Mouse (Mus musculus) megakaryocyte, adult 5-6 weeks (primary cell): ENCODE measurements at regions not wholly inside any gene's neighbourhood (a gene's known extent, or its start where the extent isn't known, plus 50 kb on each side); places are given as distances from the start of the nearest gene placed in this dataset.
A peak's percentile ranks its signal among the peaks of the same experiment; 100 is the strongest.

Experiments used
- ATAC-seq: 2 replicates; pipeline ENCODE4 v1.8.0; 2016; ENCODE audit warnings: mild to moderate bottlenecking, inconsistent platforms; ENCODE audit not compliant: poor library complexity, severe bottlenecking

- ATAC-seq, result no peak
Observed at GRCm38 (mm10) chr7:114912109-114912508, 168.6 kb downstream of the Insc start.

- peak; percentile 74 for ATAC-seq
Observed at GRCm38 (mm10) chr7:114922155-114922554, 178.7 kb downstream of the Insc start.

DNA sequence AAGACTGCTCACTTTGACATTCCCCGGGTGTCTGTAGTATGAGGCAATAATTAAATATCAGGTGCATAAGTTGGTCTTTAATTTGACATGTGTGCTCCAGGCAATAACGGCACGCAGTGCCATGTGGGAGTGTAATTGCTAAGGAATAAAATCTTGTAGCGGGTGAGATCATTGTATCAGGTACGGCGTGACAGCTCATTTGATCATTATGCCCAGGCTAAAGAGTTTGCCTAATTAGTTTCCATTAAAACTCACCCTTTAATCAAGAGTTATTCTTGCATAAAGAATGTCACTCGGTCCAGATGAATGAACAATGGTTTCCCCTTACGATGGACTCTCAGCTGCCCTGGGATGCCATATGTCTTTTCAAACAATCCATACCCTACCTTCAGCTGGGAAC, 190.4 kb downstream of the Insc start:
- ATAC-seq, result no peak

DNA sequence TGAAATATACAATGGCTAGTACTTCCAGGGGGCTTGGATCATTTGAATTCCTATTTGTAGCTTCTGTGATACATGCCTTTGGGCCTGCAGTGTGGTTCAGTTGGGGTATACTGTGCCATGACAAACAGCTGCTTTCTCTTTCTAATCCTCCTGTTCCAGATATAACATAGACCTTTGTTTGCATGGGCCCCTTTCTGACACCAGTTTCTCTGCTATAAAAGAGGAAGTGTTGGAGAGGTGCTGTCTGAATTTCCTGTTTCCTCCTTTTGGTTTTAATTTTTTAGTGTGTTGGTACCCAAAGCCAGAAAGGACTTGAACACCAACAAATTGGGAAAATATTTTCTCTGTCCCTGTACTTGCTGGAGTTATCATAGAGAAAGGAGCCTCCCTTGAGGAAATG, 207.3 kb downstream of the Insc start:
- peak; percentile 86 for ATAC-seq

- ATAC-seq, result no peak
Observed at GRCm38 (mm10) chr7:114963206-114963605, 219.7 kb downstream of the Insc start.

- no peak for ATAC-seq
Observed at GRCm38 (mm10) chr7:114965923-114966322, 222.4 kb downstream of the Insc start.

DNA sequence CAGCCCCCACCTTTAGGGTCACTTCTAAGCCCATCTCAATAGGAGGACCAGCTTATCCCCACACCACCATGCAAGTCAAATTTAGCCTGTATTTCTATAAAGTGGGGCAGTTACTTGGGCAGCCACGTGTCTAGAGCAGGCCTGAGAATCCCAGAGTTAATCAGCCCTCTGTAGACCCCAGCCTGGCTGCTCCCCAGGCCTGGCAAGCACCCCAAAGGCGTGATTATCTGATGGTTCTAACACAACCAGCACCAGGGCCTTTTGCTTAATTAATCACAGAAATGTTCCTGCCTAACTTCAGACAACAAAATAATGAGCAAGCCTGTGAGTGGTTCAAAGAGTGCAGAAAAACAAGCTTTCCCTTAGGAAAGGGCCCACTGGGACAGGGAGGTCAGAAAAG, 243.0 kb downstream of the Insc start:
- ATAC-seq, result no peak

GRCm38 (mm10) chr7:114991255-114991654, 247.8 kb downstream of the Insc start:
- ATAC-seq, result no peak

DNA sequence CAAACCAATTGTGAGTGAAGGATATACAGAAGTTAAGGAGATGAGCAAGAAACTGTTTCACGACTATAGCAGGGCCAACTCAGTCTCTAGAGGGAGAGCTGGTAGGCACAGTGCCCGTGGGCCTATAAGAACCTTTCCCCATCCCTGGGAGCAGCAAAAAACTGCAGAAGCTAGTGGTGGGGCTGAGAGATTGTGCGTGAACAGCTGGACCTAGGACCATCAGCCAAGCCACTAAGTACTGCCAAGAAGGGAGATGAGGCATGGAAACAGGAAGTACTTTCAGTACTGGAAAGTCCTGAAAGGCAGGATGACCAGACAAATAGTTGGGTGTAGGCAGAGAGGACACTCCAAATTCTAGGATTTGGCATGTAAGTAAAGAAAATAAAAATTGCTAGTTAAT, 248.9 kb downstream of the Insc start:
- no peak for ATAC-seq

- ATAC-seq, result peak; percentile 57
Observed at GRCm38 (mm10) chr7:115000796-115001524, 257.5 kb downstream of the Insc start.

- no peak for ATAC-seq
Observed at GRCm38 (mm10) chr7:115014253-115014998, 270.9 kb downstream of the Insc start.

DNA sequence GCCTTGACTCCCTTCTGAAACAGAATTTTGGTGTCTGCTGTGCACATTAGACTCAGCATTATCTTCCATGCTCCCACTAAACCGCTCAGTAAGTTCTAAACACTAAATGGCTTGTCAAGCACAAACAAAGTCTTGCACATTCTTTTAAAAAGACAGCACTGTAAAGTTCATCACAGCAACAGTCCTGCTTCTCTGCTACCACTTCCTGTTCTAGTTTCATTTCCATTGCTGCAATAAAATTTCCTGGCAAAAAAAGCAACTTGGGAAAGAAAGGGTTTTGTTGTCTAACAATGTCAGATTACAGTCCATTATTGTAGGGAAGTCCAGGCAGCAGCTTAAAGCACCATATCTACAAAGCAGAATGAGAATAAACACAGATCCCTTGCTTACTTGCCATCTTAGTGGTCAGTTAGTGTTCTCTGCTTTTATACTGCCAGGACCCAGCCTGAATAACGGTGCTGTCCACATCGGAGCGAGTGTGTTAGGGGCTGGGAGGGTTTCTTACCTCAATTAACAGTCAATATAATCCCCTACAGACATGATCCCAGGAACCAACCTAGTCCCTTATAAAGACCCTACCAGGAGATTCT, 276.0 kb downstream of the Insc start:
- peak; percentile 48 for ATAC-seq

- ATAC-seq, result peak; percentile 61
Observed at GRCm38 (mm10) chr7:115020023-115020422, 276.5 kb downstream of the Insc start.

- ATAC-seq, result no peak
Observed at GRCm38 (mm10) chr7:115025803-115026202, 282.3 kb downstream of the Insc start.

DNA sequence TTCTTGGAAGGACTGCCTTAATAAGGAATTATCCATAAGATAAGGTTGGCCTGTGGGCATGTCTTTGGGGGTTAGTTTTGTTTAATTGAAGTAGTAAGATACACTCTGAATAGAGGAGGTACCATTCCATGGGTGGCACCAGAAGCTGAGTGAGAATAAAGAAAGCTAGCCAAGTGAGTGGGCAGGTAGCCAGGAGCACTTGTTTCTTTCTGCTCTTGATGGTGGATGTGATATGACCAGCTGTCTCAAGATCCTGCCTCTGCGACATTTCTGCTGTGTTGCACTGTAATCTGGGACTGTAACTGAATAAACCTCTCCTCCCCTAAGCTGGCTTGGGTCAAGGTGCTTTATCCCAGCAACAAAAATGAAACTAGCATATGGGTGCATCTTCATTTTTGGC, 284.2 kb downstream of the Insc start:
- no peak for ATAC-seq

DNA sequence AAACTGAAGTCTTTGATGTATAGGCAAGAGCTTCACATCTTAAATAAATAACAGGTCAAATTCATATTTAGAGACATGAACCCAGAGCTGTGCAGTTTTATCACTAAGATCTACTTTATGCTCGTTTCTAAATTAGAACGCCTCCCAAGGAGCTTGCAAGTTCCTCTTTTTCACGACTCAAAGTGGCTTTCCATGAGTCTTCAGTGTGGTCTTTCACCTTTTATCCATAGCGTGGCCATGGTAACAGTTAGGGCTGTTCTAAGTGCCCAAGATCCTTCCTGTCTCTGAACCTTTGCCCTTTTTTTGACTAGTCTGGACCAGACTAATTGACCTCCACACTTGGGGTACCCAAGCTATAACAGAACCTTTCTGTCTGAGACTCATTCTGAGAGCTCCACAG, 290.5 kb downstream of the Insc start:
- no peak for ATAC-seq

DNA sequence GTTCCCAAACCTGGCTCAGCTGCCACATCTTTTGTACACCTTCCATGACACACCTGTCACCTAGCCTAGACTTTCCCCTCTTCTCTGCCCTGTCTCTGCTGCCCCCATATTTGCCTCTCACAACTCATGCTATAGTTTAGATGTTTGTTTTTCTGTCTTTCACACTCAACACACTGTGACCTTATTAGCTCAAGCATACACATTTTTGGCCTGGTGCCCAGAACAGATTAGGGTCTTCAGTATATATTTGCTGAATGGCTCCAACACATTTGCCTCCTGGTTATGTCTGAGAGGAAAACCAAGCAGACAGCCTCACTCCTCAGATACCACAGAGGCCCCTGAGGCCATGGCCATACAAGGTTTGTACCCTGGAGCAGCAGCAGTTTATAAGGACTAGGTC, 312.0 kb downstream of the Insc start:
- ATAC-seq, result no peak

- ATAC-seq, result no peak
Observed at GRCm38 (mm10) chr7:115056992-115057645, 313.6 kb downstream of the Insc start.

DNA sequence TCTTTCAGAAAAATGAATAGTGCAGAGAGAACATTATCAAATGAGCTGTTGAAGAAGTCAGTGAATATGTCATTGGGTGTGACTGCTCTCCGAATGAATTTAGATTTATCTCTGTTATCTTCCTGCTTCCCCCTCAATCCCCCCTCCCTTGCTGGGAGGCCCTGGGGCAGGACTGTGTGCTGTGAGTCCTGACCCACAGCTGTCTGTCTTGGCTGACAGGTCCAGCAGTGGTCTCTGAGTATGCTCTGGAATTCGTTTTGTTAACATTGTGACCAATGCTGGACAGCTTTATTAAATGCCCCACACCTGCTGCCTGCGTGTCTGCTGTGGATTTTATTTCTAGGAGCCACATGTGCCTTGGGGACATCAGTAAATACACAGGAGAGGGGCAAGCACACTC, 314.2 kb downstream of the Insc start:
- ATAC-seq, result no peak

- ATAC-seq, result no peak
Observed at GRCm38 (mm10) chr7:115060171-115060570, 316.7 kb downstream of the Insc start.

GRCm38 (mm10) chr7:115062817-115063216, 319.3 kb downstream of the Insc start:
- ATAC-seq, result peak; percentile 54

DNA sequence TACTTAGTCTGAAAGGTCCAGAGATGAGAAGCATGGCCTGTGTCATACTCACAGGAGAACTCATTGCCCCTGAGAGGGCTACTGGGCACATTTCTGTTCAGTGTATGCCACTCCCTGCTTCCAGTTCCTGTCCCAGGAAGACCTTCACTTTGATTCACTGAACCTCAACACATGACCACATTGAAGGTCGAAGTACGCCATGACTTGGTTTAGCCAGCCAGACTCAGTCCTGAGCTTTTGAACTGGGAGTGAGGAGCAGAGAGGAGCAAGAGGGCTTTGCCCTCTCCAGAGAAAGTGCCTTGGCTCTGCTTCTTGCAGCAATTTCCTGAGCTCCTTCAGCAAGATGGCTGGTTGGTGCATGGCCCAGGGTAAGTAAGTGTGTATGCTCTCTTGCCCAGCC, 324.1 kb downstream of the Insc start:
- no peak for ATAC-seq
